Mouse (Mus musculus) forebrain, postnatal 0 days (tissue): ENCODE results near the gene Tbc1d15. TPM values are rescaled to one million over a fixed set of nuclear protein-coding genes. Genes with fewer than 3 reads are reported as not detected.

ENCODE experiments used
- ATAC-seq: fragments of 200-750 bp; cut with Nextera tagmentation; 2 replicates; pipeline ENCODE4 v1.8.0; 2017; ENCODE audit warnings: mild to moderate bottlenecking, moderate library complexity
- DNase-seq: peaks from one replicate; pipeline ENCODE4 v3.0.0-alpha.2; 2015
- H3K27ac ChIP-seq: fragments of 300-500 bp; sonication (generic); 2 replicates; pipeline ENCODE4 v1.5.1; 2014; ENCODE audit warnings: low read depth, mild to moderate bottlenecking, antibody characterized with exemption, low read length, moderate library complexity, mixed read lengths
- H3K27me3 ChIP-seq: fragments of 300-500 bp; sonication (generic); 2 replicates; pipeline ENCODE4 v1.6.1; 2014; ENCODE audit warnings: mild to moderate bottlenecking, low read length, mixed read lengths; ENCODE audit not compliant: insufficient read depth
- H3K36me3 ChIP-seq: fragments of 300-500 bp; sonication (generic); 2 replicates; pipeline ENCODE4 v1.6.1; 2014; ENCODE audit warnings: mild to moderate bottlenecking, moderate library complexity; ENCODE audit not compliant: insufficient read depth
- H3K4me1 ChIP-seq: fragments of 300-500 bp; sonication (generic); 2 replicates; pipeline ENCODE4 v1.6.1; 2014; ENCODE audit warnings: antibody characterized with exemption; ENCODE audit not compliant: insufficient read depth
- H3K4me2 ChIP-seq: fragments of 300-500 bp; sonication (generic); 2 replicates; pipeline ENCODE4 v1.6.1; 2014; ENCODE audit warnings: low read depth, mild to moderate bottlenecking, moderate library complexity
- H3K4me3 ChIP-seq: fragments of 300-500 bp; sonication (generic); 2 replicates; pipeline ENCODE4 v1.5.1; 2014; ENCODE audit warnings: low read depth, low read length, mixed read lengths
- H3K9ac ChIP-seq: fragments of 300-500 bp; sonication (generic); 2 replicates; pipeline ENCODE4 v1.6.1; 2014; ENCODE audit warnings: mild to moderate bottlenecking
- H3K9me3 ChIP-seq: fragments of 300-500 bp; sonication (generic); 2 replicates; pipeline ENCODE4 v1.6.1; 2016; ENCODE audit warnings: low read length
- CTCF ChIP-seq: sonication (generic); IDR thresholded peaks from 2 replicates; pipeline ENCODE4 v1.5.1; 2016; ENCODE audit warnings: antibody characterized with exemption, control low read depth, low read depth
- WGBS: fragments of 180-500 bp; shearing (Covaris S2); extraction: QIAGEN DNeasy Blood & Tissue Kit; methylation state at CpG from one replicate; pipeline ENCODE4 v1.1.7; 2014; 5-methylcytosine and 5-hydroxymethylcytosine counted together
- polyA plus RNA-seq: library from polyadenylated mRNA; unstranded; fragments of >200 nt; fragmentation: Nextera tagmentation; extraction: Ambion mirVana; gene quantifications from 2 replicates; pipeline ENCODE4 v1.2.1, GENCODE M21; 2015
- total RNA-seq: library from RNA; depleted of rRNA; stranded (reverse); fragments of >200 nt; gene quantifications from 2 replicates; pipeline ENCODE4 v1.2.3, GENCODE M21; 2014

Gene Tbc1d15
- total and polyA plus RNA-seq, 2 experiments from 2014 or later = 10.3 to 31.3 TPM

DNA sequence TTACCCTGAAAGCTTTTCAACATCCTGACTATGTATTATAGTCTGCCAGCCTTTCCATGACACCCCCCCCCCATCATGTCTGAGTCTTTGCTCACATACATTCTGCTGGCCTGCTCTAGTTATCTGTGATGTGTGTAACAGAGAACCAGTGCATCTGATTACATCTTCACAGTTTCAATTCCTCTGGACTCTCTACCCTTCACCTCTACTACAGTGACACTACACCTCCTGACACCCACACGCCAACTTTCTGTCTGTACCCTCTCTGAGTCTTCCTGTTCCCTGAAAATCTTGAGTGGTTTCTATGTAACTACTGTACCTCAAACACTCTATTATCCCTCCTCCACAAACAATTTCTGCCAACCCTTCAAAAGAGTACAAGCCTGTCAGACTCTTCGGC, 5.8 kb downstream of the Tbc1d15 start:
- ATAC-seq (no peak), DNase-seq (no peak)
- H3K9ac ChIP-seq = no peak overlapping the region
- WGBS = 82% methylated on average over 2 of the region's 2 CpGs
- no peak overlapping the region for H3K4me2 ChIP-seq
- TF ChIP-seq CTCF = no peak
- H3K4me3 ChIP-seq = no peak overlapping the region
- no peaks in the 10 kb centered on the region for H3K9me3 ChIP-seq
- no peak overlapping the region for H3K27ac ChIP-seq
- H3K36me3 ChIP-seq = no peaks in the 10 kb centered on the region
- H3K27me3 ChIP-seq = no peaks in the 10 kb centered on the region
- 0 out of 2 replicates have a peak, but pooled peaks cover 7% of the 10 kb centered on the region for H3K4me1 ChIP-seq

GRCm38 (mm10) chr10:115241082-115241595, 10.1 kb downstream of the Tbc1d15 start:
- H3K4me2 ChIP-seq = no peak overlapping the region
- no peaks in the 10 kb centered on the region for H3K4me1 ChIP-seq
- H3K27me3 ChIP-seq = no peaks in the 10 kb centered on the region
- no peak overlapping the region for H3K27ac ChIP-seq
- H3K9ac ChIP-seq = no peak overlapping the region
- no peak for DNase-seq
- TF ChIP-seq CTCF = peak; percentile 24; the same call in 1 of the 2 replicates
- no peak overlapping the region for H3K4me3 ChIP-seq
- no peak for ATAC-seq
- no peaks in the 10 kb centered on the region for H3K9me3 ChIP-seq
- WGBS = 82% methylated on average over 8 of the region's 8 CpGs
- peaks cover 27% of the 10 kb centered on the region for H3K36me3 ChIP-seq

DNA sequence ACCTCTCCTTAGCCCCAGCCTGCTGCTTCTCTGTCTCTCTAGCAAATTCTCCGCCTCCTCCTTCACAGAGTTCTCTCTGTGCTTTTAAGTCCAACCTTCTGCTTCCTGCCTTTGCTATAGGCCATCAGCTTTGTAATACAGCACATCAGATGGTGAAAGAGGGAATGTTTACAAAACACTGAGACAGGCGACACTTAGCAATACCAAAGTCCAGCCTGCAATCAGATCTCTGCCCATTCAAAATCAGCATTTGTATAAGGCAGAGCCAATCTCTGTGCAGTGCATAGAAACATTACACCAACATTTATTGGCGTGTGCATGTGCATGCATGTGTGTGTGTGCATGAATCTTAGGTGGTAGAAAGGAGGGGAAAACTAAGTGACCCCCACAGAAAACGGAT, 13.3 kb downstream of the Tbc1d15 start:
- Histone ChIP-seq H3K27me3 (no peaks in the 10 kb centered on the region), H3K27ac (no peak overlapping the region), H3K4me3 (no peak overlapping the region), H3K36me3 (peaks cover 31% of the 10 kb centered on the region), H3K4me1 (no peaks in the 10 kb centered on the region), H3K4me2 (no peak overlapping the region), H3K9me3 (no peaks in the 10 kb centered on the region), H3K9ac (no peak overlapping the region)
- WGBS = 87% methylated on average over 4 of the region's 4 CpGs
- TF ChIP-seq CTCF = no peak
- ATAC-seq = no peak
- DNase-seq = no peak

DNA sequence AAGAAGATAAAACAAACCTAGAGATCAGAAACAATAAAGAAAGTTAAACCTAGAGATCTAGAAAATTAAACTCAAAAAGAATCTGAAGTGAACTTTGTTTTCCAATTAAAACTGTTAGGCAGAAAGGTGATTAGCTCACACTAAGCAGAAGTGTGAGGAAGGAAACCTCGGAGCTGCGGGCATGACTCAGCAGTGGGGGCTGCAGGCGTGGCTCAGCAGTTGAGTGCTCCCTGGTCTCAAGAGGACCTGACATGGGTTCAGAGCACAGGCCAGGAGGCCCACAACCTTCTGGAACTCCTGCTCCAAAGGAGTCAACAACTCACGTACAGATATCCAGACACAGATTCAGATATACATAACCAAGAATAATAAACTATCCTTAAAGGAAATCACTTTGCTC, 14.5 kb downstream of the Tbc1d15 start:
- H3K27ac ChIP-seq = no peak overlapping the region
- 87% methylated on average over 4 of the region's 4 CpGs for WGBS
- H3K36me3 ChIP-seq = peaks cover 31% of the 10 kb centered on the region
- no peak overlapping the region for H3K4me2 ChIP-seq
- no peak for TF ChIP-seq CTCF
- no peak for DNase-seq
- H3K27me3 ChIP-seq = no peaks in the 10 kb centered on the region
- no peak overlapping the region for H3K9ac ChIP-seq
- no peak overlapping the region for H3K4me3 ChIP-seq
- ATAC-seq = no peak
- H3K9me3 ChIP-seq = no peaks in the 10 kb centered on the region
- no peaks in the 10 kb centered on the region for H3K4me1 ChIP-seq

DNA sequence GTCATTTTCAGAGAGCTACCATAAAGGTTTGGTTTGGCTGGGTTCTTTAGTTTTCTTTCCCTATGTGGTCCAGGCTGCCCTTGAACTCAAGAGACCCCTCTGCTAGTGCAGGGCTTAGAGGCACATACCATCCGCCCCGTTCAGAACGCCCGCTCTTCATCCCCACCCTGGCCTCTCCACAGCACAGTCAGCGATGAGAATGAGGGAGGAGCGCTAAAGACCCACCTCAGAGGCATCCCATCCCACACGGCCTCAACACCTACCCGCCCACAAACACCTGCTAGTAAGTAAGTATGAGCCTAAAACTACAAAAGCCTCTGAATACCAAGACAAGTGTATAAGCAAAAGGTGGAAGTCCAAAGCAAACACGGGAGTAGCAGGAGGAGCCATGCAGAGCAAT, 15.8 kb downstream of the Tbc1d15 start:
- no peak for DNase-seq
- WGBS = 94% methylated on average over 9 of the region's 9 CpGs
- TF ChIP-seq CTCF = no peak
- Histone ChIP-seq H3K9ac (no peak overlapping the region), H3K27me3 (no peaks in the 10 kb centered on the region), H3K27ac (no peak overlapping the region), H3K4me2 (no peak overlapping the region), H3K4me3 (no peak overlapping the region), H3K4me1 (no peaks in the 10 kb centered on the region), H3K9me3 (no peaks in the 10 kb centered on the region), H3K36me3 (peaks cover 35% of the 10 kb centered on the region)
- no peak for ATAC-seq

- no peaks in the 10 kb centered on the region for H3K9me3 ChIP-seq
- no peak for TF ChIP-seq CTCF
- no peaks in the 10 kb centered on the region for H3K4me1 ChIP-seq
- no peak overlapping the region for H3K4me3 ChIP-seq
- H3K27me3 ChIP-seq = no peaks in the 10 kb centered on the region
- 88% methylated on average over 3 of the region's 3 CpGs for WGBS
- ATAC-seq (no peak), DNase-seq (no peak)
- no peak overlapping the region for H3K9ac ChIP-seq
- no peak overlapping the region for H3K4me2 ChIP-seq
- no peak overlapping the region for H3K27ac ChIP-seq
- peaks cover 29% of the 10 kb centered on the region for H3K36me3 ChIP-seq
Measured at GRCm38 (mm10) chr10:115233798-115234197, 17.5 kb downstream of the Tbc1d15 start.

DNA sequence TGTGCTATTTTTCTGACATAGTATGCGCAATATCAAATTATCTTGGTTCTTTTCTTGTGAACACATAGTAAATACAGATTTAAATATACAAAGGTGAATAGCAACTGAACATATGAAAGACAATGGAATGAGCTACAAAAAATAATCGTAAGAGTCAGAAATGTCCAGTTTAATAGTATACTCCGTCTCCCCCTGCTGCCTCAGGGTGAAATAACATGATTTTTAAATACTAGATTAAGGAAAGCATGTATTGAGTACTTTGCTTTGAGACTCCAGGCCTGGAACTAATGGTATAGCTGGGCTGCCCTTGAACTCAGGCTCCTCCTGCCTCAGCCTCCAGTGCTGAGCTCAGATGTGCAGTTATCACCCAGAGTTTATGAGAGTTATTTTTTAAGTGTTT, 18.8 kb downstream of the Tbc1d15 start:
- Histone ChIP-seq H3K9ac (no peak overlapping the region), H3K4me2 (no peak overlapping the region), H3K4me1 (no peaks in the 10 kb centered on the region), H3K36me3 (peaks cover 19% of the 10 kb centered on the region), H3K4me3 (no peak overlapping the region), H3K27ac (no peak overlapping the region), H3K27me3 (no peaks in the 10 kb centered on the region), H3K9me3 (no peaks in the 10 kb centered on the region)
- peak; percentile 49 for TF ChIP-seq CTCF
- DNase-seq = peak; percentile 14
- no peak for ATAC-seq
- 84% methylated on average over 3 of the region's 3 CpGs for WGBS
